Mouse (Mus musculus) heart, postnatal 0 days (tissue): Measurements from ENCODE around the gene Prkar1b.

Source experiments
- CTCF ChIP-seq: IDR thresholded peaks from 2 replicates; pipeline ENCODE4 v1.5.1; 2016; ENCODE audit warnings: antibody characterized with exemption, control low read depth, low read depth
- EP300 ChIP-seq: IDR thresholded peaks from 2 replicates; pipeline ENCODE4 v1.6.1; 2016; ENCODE audit warnings: antibody characterized with exemption, low read depth

DNA sequence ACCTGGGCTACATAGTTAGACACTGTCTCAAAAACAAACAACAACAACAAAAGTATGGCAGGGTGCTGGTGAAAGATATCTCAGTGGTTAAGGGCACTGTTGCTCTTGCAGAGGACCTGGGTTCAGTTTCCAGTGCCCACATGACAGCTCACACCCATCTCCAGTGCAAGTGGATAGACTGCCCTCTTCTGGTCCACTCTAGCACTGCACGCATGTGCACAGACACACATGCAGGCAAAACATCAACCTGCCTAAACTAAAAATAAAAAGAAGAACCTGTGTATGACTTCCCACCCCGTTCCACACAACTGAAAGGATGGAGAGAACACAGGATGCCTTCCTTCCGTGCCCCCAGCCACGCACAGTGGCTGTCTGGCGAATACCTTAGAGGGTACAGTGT, 61.6 kb downstream of the Prkar1b start:
- TF ChIP-seq CTCF, result no peak
- no peak for TF ChIP-seq EP300
